Mouse (Mus musculus): ENCODE data around the gene Ttyh3.

DNA sequence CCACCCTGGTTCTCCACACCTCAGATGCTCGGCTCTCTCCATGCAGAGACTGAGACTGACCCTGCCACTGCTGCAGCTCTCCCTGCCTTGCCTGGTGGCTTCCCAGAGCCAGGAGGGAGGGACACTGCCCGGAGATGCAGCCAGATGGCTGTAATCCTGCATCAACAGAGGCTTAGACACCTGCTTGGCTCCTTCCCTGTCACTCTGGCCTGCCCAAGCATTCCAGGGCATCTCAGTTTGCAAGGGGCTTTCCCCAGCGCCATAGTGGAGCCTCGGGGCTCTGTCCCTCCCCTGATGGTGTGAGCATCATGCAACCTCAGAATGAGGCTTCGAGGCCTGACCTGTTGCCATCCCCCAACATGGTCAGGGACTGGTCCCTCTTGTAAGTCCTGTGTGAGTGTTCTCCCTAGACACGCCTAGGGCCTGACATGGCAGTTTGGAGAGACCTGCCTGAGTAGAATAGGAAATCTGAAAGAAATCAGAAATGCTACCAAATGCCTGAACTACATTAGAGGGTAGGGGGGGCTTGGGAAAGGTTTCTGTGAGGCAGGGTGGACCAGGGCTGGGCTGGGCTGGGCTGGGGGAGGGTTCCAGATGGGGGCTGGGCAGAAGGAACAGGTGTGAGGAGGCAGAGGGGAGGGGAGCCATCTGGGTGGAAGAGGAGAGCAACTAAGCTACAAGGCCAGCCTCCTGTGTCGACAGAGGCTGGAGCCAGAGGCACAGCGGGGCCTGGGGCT, 65.7 kb downstream of the Ttyh3 start:
- no peak for TF ChIP-seq EP300 (IDR thresholded peaks at IDR 0.05)
- no peak for TF ChIP-seq CTCF (IDR thresholded peaks at IDR 0.05)

Data from lung, postnatal 0 days (tissue).